Mouse (Mus musculus) lung, postnatal 0 days (tissue): Measurements from ENCODE around the gene Ubxn10. TPM values are rescaled to one million over a fixed set of nuclear protein-coding genes. Genes with fewer than 3 reads are reported as not detected.

Experiments
- ATAC-seq: fragments of 200-750 bp; cut with Nextera tagmentation; 2 replicates; pipeline ENCODE4 v1.8.0; 2017; ENCODE audit warnings: moderate library complexity
- DNase-seq: peaks from one replicate; pipeline ENCODE4 v3.0.0-alpha.2; 2016; ENCODE audit warnings: low spot score
- H3K27ac ChIP-seq: fragments of 300-500 bp; sonication (generic); 2 replicates; pipeline ENCODE4 v1.5.1; 2014; ENCODE audit warnings: antibody characterized with exemption, mild to moderate bottlenecking, low read length, mixed read lengths
- H3K27me3 ChIP-seq: fragments of 300-500 bp; sonication (generic); replicated peaks from 2 replicates; pipeline ENCODE4 v1.6.1; 2014; ENCODE audit warnings: low read length, mixed read lengths; ENCODE audit not compliant: insufficient read depth
- H3K36me3 ChIP-seq: fragments of 300-500 bp; sonication (generic); 2 replicates; pipeline ENCODE4 v1.6.1; 2014; ENCODE audit warnings: low read length, mixed read lengths; ENCODE audit not compliant: insufficient read depth
- H3K4me1 ChIP-seq: fragments of 300-500 bp; sonication (generic); 2 replicates; pipeline ENCODE4 v1.6.1; 2014; ENCODE audit warnings: antibody characterized with exemption, low read depth, low read length, mixed read lengths; ENCODE audit not compliant: insufficient read depth
- H3K4me2 ChIP-seq: fragments of 300-500 bp; sonication (generic); replicated peaks from 2 replicates; pipeline ENCODE4 v1.6.1; 2014; ENCODE audit warnings: low read depth, mild to moderate bottlenecking, low read length, moderate library complexity, mixed read lengths
- H3K4me3 ChIP-seq: fragments of 300-500 bp; sonication (generic); 2 replicates; pipeline ENCODE4 v1.5.1; 2014; ENCODE audit warnings: low read depth, low read length
- H3K9ac ChIP-seq: fragments of 300-500 bp; sonication (generic); replicated peaks from 2 replicates; pipeline ENCODE4 v1.6.1; 2014; ENCODE audit warnings: low read depth, mild to moderate bottlenecking
- H3K9me3 ChIP-seq: fragments of 300-500 bp; sonication (generic); 2 replicates; pipeline ENCODE4 v1.6.1; 2016; ENCODE audit warnings: low read length, mixed read lengths
- CTCF ChIP-seq: IDR thresholded peaks from 2 replicates; pipeline ENCODE4 v1.5.1; 2016; ENCODE audit warnings: antibody characterized with exemption, mild to moderate bottlenecking
- EP300 ChIP-seq: IDR thresholded peaks from 2 replicates; pipeline ENCODE4 v1.6.1; 2016; ENCODE audit warnings: antibody characterized with exemption, mild to moderate bottlenecking, control low read depth
- WGBS: fragments of 180-500 bp; shearing (Covaris S2); extraction: QIAGEN DNeasy Blood & Tissue Kit; methylation state at CpG from one replicate; pipeline ENCODE4 v1.1.7; 2014; 5-methylcytosine and 5-hydroxymethylcytosine counted together
- polyA plus RNA-seq: library from polyadenylated mRNA; unstranded; fragments of >200 nt; fragmentation: Nextera tagmentation; extraction: Ambion mirVana; gene quantifications from 2 replicates; pipeline ENCODE4 v1.2.1, GENCODE M21; 2015

Ubxn10 gene
- polyA plus RNA-seq, 1 experiment from 2014 or later = 10.1 TPM

- Histone ChIP-seq H3K27me3 (no peaks in the 10 kb centered on the region), H3K9ac (no peak overlapping the region), H3K9me3 (no peaks in the 10 kb centered on the region), H3K4me1 (no peaks in the 10 kb centered on the region), H3K36me3 (no peaks in the 10 kb centered on the region), H3K4me2 (no peak overlapping the region), H3K4me3 (no peak overlapping the region), H3K27ac (no peak overlapping the region)
- TF ChIP-seq EP300 = no peak
- no peak for TF ChIP-seq CTCF
- ATAC-seq (no peak), DNase-seq (no peak)
- WGBS = 72% methylated on average over 9 of the region's 9 CpGs
Observed at GRCm38 (mm10) chr4:138716697-138717096, 20.3 kb downstream of the Ubxn10 start.

DNA sequence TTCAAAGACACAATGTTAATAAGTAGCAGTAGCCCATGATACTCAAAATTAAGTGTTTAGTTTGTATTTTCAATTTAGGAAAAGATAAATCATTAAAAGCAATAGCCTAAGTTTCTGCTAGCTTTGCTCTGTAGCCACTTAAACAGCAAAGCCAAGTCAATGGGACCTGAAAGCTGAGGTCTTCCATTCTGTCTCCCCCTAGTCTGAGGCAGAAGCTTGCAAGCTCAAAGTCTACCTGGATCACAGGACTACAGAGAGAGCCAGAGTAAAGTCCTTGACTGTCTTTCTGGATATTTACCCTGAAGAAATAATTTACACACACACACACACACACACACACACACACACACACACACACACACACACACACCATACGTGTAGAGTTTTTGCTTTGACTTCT is 22.8 kb downstream of the Ubxn10 start:
- no peak for DNase-seq
- no peak for ATAC-seq

GRCm38 (mm10) chr4:138712621-138713020 is 24.3 kb downstream of the Ubxn10 start:
- no peak overlapping the region for H3K4me3 ChIP-seq
- no peak for ATAC-seq
- no peak overlapping the region for H3K4me2 ChIP-seq
- no peaks in the 10 kb centered on the region for H3K27me3 ChIP-seq
- no peaks in the 10 kb centered on the region for H3K9me3 ChIP-seq
- 69% methylated on average over 8 of the region's 8 CpGs for WGBS
- H3K4me1 ChIP-seq = no peaks in the 10 kb centered on the region
- H3K36me3 ChIP-seq = no peaks in the 10 kb centered on the region
- DNase-seq = no peak
- no peak overlapping the region for H3K27ac ChIP-seq
- H3K9ac ChIP-seq = no peak overlapping the region
- TF ChIP-seq EP300 (no peak), CTCF (no peak)

More for the DNA sequence above, 22.8 kb downstream of the Ubxn10 start:
- TF ChIP-seq EP300 = no peak
- TF ChIP-seq CTCF = no peak
- Histone ChIP-seq H3K9ac (no peak overlapping the region), H3K27ac (no peak overlapping the region), H3K9me3 (no peaks in the 10 kb centered on the region), H3K36me3 (no peaks in the 10 kb centered on the region), H3K4me3 (no peak overlapping the region), H3K27me3 (no peaks in the 10 kb centered on the region), H3K4me2 (no peak overlapping the region), H3K4me1 (no peaks in the 10 kb centered on the region)
- WGBS = 60% methylated on average over 1 of the region's 1 CpGs

DNA sequence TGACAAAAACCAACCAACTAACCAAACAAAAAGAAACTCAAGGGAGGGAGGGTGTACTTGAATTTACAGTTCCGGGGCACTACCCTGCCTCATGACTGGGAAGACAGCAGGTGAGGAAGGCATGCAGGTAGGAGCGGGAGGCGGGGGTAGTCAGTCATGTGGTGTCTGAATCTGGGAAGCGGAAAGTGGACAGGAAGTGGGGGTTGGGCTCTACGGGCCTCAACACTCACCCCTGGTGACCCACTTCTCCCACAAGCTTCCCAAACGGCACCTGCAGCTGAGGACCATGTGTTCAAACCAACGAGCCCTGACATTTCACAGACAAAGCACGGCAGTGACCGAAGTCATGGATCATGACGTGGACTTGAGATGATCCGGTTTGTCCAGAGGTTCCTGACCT is 24.9 kb downstream of the Ubxn10 start:
- Histone ChIP-seq H3K9ac (no peak overlapping the region), H3K27me3 (no peaks in the 10 kb centered on the region), H3K4me2 (no peak overlapping the region), H3K4me3 (no peak overlapping the region), H3K4me1 (no peaks in the 10 kb centered on the region), H3K27ac (no peak overlapping the region), H3K36me3 (no peaks in the 10 kb centered on the region), H3K9me3 (no peaks in the 10 kb centered on the region)
- WGBS = 65% methylated on average over 11 of the region's 11 CpGs
- TF ChIP-seq CTCF = no peak
- TF ChIP-seq EP300 = no peak
- ATAC-seq = no peak
- DNase-seq = no peak

DNA sequence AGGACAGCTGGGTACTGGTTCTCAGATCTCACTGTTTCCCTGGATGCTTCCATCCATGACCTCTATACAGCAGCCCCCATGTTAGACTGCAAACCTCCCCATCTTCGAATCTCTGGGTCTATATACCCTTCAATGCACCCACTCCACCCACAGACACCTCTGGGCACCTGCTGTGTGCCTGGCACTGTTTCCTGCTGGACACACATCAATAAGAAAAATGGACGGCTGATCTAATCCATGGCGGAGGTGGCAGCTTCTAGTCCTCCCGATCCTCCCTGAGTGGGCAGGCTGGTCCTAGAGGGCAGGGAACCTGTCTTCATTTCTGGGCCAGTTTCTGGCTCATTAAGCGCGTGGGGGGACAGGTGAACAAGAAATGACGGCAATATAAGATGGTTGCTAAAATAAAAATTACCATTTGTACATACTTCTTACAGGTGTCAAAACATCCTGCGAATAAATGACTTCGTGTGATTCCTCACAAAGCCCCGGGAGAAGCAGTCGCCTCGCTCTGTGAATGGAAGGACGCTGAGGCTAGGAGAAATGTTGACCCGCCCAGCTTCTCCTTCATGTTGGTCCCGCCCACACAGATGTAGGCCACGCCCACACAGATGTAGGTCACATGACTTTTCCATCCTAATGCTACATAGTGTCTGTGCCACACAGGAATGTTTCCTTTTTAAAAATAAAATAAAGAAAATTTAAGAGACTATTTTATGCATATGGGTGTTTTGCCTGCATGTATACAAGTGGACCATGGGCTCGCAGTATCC is 25.7 kb downstream of the Ubxn10 start:
- WGBS = 61% methylated on average over 17 of the region's 17 CpGs
- Histone ChIP-seq H3K36me3 (no peaks in the 10 kb centered on the region), H3K4me1 (no peaks in the 10 kb centered on the region), H3K9ac (no peak overlapping the region), H3K4me2 (no peak overlapping the region), H3K27me3 (no peaks in the 10 kb centered on the region), H3K9me3 (no peaks in the 10 kb centered on the region), H3K4me3 (no peak overlapping the region), H3K27ac (no peak overlapping the region)
- no peak for DNase-seq
- no peak for TF ChIP-seq CTCF
- no peak for TF ChIP-seq EP300
- ATAC-seq = no peak

DNA sequence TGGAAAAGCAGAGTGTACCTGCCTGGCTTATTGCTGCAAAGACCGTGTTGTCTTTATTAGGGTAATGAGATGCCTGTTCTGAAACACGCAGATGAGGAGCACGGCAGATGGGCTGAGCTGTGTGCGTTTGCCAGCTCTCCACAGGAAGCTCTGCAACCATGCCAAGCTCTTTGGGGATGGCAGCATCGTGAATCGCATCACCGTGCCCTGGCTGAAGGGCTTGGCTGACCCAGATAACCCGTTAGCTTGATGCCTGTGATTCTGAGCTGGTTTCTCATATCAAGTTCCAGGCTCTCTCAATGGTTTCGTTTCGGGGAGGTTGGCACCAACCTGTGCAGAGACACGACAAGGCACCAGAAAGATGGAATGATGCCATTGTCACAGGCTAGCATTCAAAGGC is 26.3 kb downstream of the Ubxn10 start:
- Histone ChIP-seq H3K4me2 (no peak overlapping the region), H3K27me3 (no peaks in the 10 kb centered on the region), H3K9me3 (no peaks in the 10 kb centered on the region), H3K27ac (no peak overlapping the region), H3K36me3 (no peaks in the 10 kb centered on the region), H3K4me3 (no peak overlapping the region), H3K9ac (no peak overlapping the region), H3K4me1 (no peaks in the 10 kb centered on the region)
- TF ChIP-seq EP300 = no peak
- no peak for TF ChIP-seq CTCF
- WGBS = 84% methylated on average over 11 of the region's 11 CpGs
- no peak for ATAC-seq
- DNase-seq = no peak
